Mouse (Mus musculus) ES-E14 (cell line): ENCODE measurements around the gene Polr2g.

Experiments used
- CHD2 ChIP-seq: IDR thresholded peaks from 2 replicates; pipeline ENCODE4 v1.6.1; 2014; ENCODE audit warnings: mild to moderate bottlenecking, low read depth, low read length, inconsistent platforms
- HCFC1 ChIP-seq: IDR thresholded peaks from 2 replicates; pipeline ENCODE4 v1.6.1; 2012; ENCODE audit warnings: low read length, inconsistent platforms, borderline replicate concordance; ENCODE audit not compliant: insufficient read depth

DNA sequence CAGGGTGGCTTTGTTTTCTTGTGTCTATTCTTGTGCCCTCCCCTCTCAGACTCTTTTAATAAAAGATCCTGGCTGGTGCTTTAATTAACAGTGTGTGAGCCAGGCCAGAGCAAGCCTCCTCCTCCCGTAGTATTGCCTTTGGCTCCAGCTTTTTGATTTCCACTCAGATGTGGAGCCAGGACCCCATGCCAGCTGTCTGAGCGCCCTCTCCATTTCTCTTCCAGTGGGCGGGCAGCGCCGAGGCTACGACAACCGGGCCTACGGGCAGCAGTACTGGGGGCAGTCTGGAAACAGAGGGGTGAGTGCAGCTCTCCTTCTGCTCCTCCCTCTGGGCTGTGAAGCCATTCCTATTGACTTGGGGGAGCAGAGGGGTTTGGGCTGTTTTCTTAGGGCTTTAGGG lies 32.3 kb upstream of the Polr2g start:
- TF ChIP-seq HCFC1 (no peak), CHD2 (no peak)
